Mouse (Mus musculus) thymus, postnatal 4 days (tissue): ENCODE results near the gene Csnk2b.

Experiments
- DNase-seq: peaks from one replicate; pipeline ENCODE4 v3.0.0; 2021

Csnk2b gene

DNA sequence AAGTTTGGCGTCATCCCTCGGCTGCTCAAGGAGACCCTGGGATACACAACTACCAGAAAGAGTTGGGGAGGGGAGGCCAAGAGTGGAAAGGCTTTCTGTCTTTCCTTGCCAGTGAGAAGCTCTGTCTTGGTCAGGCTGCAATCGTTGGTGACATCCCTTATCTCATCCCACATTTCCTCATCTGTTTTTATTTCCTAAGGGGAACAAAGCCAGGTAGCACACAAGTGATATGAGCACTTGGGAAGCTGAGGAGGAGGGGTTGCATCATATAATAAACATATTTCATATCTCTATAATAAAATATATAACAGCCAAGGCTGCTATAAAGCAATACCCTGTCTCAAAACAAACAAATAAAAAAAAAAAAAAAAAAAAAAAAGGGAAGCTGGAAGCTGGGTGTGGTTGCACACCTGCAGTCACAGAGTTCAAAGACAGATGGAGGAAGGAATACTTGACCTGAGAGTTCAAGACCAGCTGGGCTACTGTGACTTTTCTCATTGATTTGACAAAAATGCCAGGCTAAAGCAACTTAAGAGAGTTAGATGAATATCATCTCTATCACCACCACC, 37.8 kb downstream of the Csnk2b start:
- no peak for DNase-seq

DNA sequence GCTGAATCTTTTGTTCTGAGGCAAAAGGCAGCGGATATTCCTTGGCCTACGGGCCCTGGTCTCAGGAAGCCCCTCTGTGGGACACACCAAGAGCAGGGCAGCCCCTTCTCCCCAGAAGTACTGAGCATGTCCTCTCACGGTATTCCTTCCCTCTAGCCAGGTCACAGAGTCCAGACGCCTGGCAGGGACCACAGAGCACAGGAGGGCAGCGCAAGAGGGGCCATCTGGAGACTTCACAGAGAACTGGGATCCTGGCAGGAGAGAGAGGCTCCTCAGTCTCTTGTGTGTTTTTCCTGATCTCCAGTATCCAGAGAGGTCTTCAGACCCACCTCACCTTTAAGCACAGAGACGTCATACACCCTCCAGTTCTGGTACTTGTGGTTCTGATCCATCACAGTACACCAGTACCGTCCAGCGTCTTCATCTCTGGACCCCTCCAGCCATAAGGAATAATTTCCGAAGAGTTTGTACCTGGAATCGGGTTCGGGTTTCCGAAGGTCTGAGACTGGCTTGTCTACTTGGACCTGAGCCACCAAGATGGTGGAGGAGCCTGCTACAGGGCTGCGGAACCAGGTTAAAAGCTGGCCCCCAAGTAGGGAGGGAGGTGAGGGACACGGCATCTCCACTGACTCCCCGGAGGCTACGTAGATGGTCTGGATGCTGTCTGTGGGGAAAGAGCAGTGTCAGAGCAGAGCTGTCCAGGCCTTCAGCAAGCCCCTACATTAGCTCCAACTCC, 38.8 kb downstream of the Csnk2b start:
- no peak for DNase-seq

DNA sequence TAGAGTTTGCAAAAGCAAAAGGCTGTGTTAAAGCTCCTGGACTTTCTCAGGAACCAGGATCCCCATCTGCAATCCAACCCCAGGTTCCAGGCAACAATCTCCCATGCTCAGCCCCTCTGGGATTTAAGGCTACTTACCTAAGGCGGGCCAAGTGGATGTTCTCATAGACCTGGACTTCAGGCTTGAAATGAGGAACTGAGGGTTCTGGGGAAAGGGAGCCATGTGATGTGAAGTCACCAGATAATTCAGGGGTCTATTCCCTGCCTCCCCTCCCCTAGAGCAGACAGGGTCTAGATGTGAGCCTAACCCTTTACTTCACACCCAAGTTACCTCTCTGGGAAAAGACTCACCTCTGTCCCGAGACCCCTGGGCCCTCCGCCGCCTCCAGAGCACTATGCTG, 41.1 kb downstream of the Csnk2b start:
- DNase-seq: no peak

- no peak for DNase-seq
Measured at GRCm38 (mm10) chr17:35080248-35080647, 41.6 kb downstream of the Csnk2b start.

DNA sequence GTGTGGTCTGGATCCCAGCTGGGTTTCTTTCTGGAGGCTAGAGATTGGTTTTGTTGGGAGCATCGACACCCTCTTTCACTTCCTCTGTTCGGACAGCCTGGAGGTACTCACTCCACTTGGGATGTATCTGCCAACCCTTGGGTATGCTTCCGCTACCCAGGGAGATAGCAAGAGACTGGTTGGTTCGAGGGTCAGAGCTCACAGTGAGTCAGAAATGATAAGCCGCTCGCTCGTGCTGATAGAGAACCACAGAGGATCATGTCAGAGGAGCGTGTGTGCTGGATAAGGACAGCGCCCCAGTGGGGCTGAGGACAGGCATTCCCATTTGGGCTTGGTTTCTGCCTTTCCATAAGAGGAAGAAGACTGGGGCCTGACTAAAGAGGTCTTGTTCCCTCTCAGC, 42.1 kb downstream of the Csnk2b start:
- no peak for DNase-seq

GRCm38 (mm10) chr17:35077786-35078233, 44.0 kb downstream of the Csnk2b start, which contains the start of gene Ly6g6d:
Ly6g6d (minus strand) TSS chr17:35078065.
- DNase-seq: no peak

DNA sequence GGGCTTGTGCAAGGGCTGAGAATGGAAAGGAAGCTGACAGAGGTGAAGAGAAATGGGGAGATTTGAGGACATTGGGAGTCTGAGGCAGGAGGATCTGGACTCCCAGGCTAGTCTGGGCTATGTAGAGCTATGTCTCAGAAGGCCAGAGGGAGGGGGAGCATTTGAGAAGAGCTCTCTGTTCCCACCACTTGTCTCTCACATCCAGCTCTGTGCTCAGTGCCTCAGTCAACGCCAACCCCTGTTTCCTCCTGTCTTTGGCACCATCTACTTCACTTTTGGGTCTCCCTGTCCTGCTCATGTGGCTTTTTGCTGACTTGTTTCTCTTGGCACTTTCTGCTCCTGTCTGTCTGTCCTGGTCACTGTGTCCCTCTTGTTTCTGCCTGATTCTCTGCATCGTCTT, 44.6 kb downstream of the Csnk2b start:
- no peak for DNase-seq

- DNase-seq: no peak
Measured at GRCm38 (mm10) chr17:35076507-35077176, 45.2 kb downstream of the Csnk2b start, which contains the start of gene Ly6g6e. Ly6g6e (plus strand) TSS chr17:35076902.

DNA sequence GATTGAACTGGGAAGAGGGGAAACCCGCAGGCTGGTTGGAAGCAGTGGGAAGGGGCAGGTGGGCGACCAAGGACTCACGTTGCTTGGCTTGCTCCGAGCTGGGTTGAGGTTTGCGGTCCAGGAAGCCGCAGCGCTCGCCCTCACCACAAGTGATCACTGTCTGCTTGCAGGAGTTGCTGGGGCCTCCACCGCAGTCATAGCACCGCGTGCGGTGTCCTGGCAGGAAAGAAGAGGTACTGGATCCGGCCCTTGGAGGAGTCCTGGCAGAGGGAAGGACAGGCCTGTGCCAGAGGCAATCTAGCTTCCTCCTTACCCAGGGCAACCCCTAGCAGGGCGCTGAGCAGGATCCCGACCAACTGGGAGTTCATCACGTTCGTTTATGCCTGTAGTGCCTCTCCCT, 47.8 kb downstream of the Csnk2b start:
- peak; percentile 57 for DNase-seq

DNA sequence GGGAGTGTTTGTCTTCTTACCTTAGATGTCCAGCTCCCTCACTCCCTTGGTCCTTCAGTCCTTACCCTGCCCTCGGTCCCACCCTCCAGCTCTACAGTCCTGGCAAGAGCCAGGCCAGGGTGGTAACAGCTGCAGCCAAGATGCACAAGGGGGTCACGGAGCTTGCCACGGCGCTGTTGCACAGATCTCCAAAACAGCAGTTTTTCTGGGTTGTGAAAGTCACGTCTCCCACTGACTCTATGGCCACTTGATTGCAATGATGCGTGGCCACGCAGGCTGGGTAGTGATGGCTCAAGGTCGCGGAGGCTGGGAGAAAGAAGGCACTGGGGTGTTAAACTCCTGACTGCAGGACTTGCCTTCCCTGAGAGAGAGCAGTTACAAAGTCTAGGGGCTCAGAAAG, 50.4 kb downstream of the Csnk2b start:
- DNase-seq: peak; percentile 50

GRCm38 (mm10) chr17:35070556-35071229, 51.2 kb downstream of the Csnk2b start:
- DNase-seq: peak; percentile 67

DNA sequence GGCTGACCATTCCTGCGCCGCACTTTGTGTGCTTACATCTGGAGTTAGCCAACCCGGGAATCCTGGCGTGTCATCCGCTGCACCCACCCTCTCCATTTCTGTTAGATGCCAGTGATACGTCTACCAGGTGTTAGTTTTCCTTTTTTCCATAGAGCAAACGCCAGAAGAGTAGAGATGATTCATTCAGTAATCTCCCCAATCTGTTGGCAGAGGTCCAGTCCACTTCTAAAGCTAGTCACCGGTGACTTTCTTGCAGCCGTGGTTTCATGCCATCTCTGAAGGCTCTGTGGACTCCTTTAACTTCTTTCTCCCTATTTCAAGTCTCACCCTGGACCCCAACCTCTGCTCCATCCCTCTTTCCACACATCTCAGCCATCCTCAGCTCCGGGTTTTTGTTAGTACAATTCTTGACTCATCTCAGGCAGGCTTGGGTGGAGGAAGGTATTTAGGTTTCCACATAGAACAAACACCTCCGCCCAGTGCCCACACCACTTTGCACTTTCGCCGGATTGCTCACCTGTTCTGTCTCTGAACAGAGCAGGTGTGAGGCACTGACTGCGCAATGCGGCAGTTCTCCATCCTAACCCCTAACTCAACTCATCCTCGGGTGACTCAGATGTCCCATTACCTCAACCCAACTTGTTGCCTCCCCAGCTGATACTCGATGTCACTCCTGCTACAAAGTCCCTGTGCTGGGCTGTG, 53.5 kb downstream of the Csnk2b start:
- no peak for DNase-seq
